Mouse (Mus musculus): Measurements from ENCODE around the gene Il34. TPM values are rescaled to one million over a fixed set of nuclear protein-coding genes. Genes with fewer than 3 reads are reported as not detected.
A peak's percentile ranks its signal among the peaks of the same experiment; 100 is the strongest.

Il34 gene
- polyA plus RNA-seq, 1 experiment: 108 TPM

DNA sequence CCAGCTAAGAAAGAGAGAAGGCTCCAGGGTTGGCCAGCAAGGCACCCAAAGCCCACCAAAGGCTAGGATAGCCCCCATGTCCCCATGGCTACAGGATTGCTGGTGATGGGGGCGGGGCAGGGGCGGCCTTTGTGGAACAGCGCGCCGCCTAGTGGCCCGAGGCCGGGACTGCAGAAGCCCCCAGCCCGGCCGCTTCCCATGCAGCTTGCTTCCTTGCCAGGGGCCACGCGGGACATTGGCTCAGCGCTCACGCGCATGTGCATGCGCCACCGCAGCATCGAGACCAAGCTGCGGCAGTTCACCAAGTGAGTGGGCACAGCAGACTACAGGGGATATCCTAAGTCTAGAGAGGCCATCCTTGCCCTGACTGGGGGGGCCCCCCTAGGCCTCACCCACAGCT is 78.8 kb downstream of the Il34 start:
- Histone ChIP-seq H3K27ac (ENCODE audit: insufficient read depth, low read length) (0 out of 2 replicates have a peak overlapping the region, but pooled peaks have one; percentile 27), H3K4me3 (ENCODE audit: insufficient read depth, low read length) (no peak overlapping the region), H3K4me1 (ENCODE audit: control insufficient read depth, insufficient read depth, low read length) (no peaks in the 10 kb centered on the region)
- TF ChIP-seq CTCF (IDR thresholded peaks at IDR 0.05; ENCODE audit: extremely low read depth, insufficient read depth, low read length): peak; percentile 31; the same call in 1 of the 2 replicates
- TF ChIP-seq POLR2A (IDR thresholded peaks at IDR 0.05; ENCODE audit: extremely low read depth, insufficient read depth, low read length): no peak

DNA sequence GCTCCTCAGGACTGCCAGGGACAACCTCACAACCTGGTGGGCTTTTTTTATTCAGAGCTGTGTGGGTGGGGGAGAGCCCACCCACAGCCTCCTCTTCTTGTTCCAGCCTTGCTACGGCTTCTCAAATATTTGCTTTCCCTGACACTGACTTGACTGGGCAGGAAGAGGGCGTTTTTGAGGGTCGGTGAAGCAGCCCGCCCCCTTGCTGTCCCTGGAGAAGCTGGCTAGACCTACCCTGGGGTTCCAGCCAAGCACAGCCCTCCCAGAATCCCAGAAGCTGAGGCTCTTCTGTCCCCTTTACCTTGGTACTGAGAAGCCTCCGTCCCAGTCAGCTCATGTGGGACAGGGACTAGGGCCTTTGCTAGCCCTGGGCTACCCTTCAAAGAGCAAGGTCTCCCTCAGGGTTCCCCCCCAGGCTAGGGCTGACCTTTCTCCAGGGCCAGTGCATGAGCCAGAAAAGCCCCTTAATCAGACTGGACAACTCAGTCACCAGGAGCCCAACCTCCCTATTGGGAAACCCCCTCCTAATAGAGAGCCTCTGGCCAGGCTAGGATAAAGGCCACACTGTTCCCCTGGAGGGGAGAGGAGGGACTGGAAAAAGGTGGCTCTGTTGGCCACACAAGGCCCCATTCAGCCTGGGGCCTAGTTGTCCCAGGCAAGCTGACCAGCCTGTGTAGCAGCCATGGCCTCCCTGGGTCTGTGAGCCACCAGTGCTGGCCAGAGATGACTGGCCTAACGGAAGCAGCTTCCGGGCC is 80.5 kb downstream of the Il34 start:
- H3K4me1 ChIP-seq (ENCODE audit: control insufficient read depth, insufficient read depth, low read length): no peaks in the 10 kb centered on the region
- H3K27ac ChIP-seq (ENCODE audit: insufficient read depth, low read length): peak overlapping the region; percentile 85
- no peak for TF ChIP-seq POLR2A (IDR thresholded peaks at IDR 0.05; ENCODE audit: extremely low read depth, insufficient read depth, low read length)
- no peak for TF ChIP-seq CTCF (IDR thresholded peaks at IDR 0.05; ENCODE audit: extremely low read depth, insufficient read depth, low read length)
- H3K4me3 ChIP-seq (ENCODE audit: insufficient read depth, low read length): peak overlapping the region; percentile 76; the same call in 1 of the 2 replicates

DNA sequence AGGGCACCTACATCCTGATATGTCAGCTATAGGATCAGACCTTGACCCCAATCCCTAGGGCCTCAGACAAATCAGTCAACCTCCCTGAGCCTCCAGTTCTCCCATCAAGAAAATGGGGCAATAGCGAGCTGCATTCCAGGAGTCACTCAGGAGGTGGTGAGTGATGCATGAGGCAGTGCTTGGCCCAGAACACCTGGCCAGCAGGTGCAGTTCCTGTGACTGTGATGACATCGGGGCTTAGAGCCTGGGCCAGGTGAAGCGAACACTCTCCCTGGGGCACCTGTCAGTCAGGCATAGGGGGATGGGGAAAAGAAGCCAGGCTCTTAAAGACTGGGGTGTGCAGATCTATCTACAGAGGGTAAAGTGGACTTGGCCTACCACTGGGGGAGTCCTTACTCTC is 81.2 kb downstream of the Il34 start:
- Histone ChIP-seq H3K4me3 (ENCODE audit: insufficient read depth, low read length) (peak overlapping the region; percentile 76; the same call in 1 of the 2 replicates), H3K27ac (ENCODE audit: insufficient read depth, low read length) (peak overlapping the region; percentile 85)

DNA sequence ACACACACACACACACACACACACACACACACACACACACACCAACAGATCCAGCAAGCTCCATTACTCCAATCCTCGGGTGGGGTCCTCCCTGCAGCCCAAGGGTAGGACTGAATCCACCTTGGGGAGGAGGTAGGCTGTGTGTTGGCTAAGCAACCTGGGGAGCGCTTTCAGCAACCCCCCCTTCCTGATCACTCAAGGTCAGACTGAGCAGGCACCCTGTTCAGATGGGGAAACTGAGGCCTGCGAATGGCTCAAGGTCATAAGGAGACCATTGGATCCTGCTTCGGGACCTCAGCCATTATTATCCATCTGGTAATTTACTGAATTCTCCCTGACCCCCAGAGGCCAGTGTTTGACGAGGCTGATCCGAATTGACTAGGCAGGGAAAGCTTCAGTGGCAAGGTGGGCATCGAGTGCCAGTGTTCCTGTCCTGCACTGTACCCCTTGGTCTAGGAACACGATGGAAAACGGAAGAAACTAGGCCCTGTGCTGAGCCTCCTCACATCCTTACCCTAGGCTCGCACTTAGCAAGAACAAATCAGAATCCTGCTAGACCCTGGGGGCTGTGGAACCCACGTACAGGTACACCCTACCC is 83.2 kb downstream of the Il34 start:
- Histone ChIP-seq H3K27ac (ENCODE audit: insufficient read depth, low read length) (peak overlapping the region; percentile 82), H3K4me3 (ENCODE audit: insufficient read depth, low read length) (peak overlapping the region; percentile 76), H3K4me1 (ENCODE audit: control insufficient read depth, insufficient read depth, low read length) (peaks cover 6% of the 10 kb centered on the region)
- TF ChIP-seq POLR2A (IDR thresholded peaks at IDR 0.05; ENCODE audit: extremely low read depth, insufficient read depth, low read length) (no peak), CTCF (IDR thresholded peaks at IDR 0.05; ENCODE audit: extremely low read depth, insufficient read depth, low read length) (no peak)

More for the DNA sequence above, 81.2 kb downstream of the Il34 start:
- peaks cover 1% of the 10 kb centered on the region; the same call in 1 of the 2 replicates for H3K4me1 ChIP-seq (ENCODE audit: control insufficient read depth, insufficient read depth, low read length)
- TF ChIP-seq POLR2A (IDR thresholded peaks at IDR 0.05; ENCODE audit: extremely low read depth, insufficient read depth, low read length) (no peak), CTCF (IDR thresholded peaks at IDR 0.05; ENCODE audit: extremely low read depth, insufficient read depth, low read length) (no peak)

DNA sequence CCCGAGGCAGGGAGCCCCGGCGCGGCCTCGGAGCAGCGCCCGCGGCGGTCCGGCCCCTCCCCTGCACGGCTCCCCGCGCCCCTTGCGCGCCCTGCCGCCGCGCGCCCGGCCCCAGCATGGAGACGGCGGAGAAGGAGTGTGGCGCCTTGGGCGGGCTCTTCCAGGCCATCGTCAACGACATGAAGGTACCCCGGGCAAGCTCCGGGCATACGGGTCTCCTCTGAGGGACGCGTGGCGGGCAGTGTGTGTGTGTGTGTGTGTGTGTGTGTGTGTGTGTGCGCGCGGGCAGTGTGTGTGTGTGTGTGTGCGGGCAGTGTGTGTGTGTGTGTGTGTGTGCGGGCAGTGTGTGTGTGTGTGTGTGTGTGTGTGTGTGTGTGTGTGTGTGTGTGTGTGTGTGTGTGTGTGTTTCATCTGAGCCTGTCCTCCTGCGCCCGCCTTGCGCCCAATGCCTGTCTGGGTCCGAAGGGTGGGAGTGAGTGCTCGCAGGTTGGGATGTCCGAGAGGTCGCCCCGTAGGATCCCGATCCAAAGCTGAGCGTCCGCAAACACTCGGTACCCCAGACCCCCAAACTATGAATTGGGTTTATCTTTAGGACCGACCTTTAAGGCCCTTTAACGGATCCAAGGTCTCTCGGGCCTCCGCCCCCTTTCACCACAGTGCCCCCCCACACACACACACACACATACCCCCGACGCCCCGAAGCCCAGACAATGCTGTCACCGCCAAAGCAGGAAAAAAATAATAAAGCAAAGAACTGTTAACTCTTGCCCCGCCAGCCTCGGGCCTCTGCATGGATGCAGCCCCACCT is 83.9 kb downstream of the Il34 start:
- H3K4me3 ChIP-seq (ENCODE audit: insufficient read depth, low read length): peak overlapping the region; percentile 76
- H3K4me1 ChIP-seq (ENCODE audit: control insufficient read depth, insufficient read depth, low read length): peaks cover 7% of the 10 kb centered on the region
- H3K27ac ChIP-seq (ENCODE audit: insufficient read depth, low read length): peak overlapping the region; percentile 82
- TF ChIP-seq CTCF (IDR thresholded peaks at IDR 0.05; ENCODE audit: extremely low read depth, insufficient read depth, low read length) (no peak), POLR2A (IDR thresholded peaks at IDR 0.05; ENCODE audit: extremely low read depth, insufficient read depth, low read length) (no peak)

DNA sequence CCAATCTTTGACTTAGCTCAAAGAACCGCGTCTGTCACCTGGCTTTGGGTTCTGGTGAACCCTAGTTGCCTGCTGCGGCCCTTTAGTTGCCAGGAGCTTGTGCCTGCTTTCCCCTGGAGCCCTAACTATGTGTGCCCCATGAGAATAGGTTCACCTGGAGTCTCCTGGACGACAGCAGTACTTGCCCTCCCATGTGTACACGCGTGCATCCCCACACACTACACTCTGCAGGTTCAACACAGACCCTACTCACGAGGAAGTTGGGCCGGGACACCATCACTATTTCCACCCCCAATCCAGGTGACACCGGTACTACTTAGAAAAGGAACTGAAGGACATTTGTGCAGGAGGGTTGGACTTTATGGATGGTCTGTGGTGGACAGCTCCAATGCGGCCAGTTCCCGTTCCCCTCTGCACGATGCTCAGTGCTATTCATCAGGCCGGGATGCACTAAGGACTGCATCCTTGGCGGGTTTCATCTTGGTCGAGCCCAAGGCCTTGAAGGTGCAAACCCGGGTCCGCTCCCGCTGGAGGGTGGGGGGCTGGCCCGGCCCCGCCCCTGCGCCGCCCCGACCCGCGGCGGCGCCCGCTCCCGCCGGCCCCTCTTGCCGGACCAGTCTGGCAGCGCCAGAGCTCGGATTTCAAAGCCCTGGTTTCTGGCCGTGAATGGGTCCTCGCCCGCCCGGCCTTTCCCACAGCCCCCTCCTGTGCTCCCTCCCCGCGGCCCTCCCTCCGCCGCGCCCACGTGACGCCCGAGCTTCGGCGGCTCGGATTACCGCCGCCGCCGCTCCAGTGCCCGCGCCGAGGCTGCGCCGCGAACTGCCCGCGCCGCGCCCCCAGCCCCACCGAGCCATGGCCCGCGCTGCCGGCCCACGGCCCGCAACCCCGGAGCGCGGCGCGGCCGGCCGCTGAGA is 84.8 kb downstream of the Il34 start, which contains the start of gene Mtss1l:
Gene Mtss1l, plus strand, starts transcription at position 792 of the 914 bp plus-strand sequence.
- Histone ChIP-seq H3K4me3 (ENCODE audit: insufficient read depth, low read length) (peak within 1 kb of the TSS; percentile 76), H3K4me1 (ENCODE audit: control insufficient read depth, insufficient read depth, low read length) (peaks cover 10% of the 10 kb centered on the region), H3K27ac (ENCODE audit: insufficient read depth, low read length) (peak within 1 kb of the TSS; percentile 82)
- TF ChIP-seq POLR2A (IDR thresholded peaks at IDR 0.05; ENCODE audit: extremely low read depth, insufficient read depth, low read length) (no peak), CTCF (IDR thresholded peaks at IDR 0.05; ENCODE audit: extremely low read depth, insufficient read depth, low read length) (no peak)

DNA sequence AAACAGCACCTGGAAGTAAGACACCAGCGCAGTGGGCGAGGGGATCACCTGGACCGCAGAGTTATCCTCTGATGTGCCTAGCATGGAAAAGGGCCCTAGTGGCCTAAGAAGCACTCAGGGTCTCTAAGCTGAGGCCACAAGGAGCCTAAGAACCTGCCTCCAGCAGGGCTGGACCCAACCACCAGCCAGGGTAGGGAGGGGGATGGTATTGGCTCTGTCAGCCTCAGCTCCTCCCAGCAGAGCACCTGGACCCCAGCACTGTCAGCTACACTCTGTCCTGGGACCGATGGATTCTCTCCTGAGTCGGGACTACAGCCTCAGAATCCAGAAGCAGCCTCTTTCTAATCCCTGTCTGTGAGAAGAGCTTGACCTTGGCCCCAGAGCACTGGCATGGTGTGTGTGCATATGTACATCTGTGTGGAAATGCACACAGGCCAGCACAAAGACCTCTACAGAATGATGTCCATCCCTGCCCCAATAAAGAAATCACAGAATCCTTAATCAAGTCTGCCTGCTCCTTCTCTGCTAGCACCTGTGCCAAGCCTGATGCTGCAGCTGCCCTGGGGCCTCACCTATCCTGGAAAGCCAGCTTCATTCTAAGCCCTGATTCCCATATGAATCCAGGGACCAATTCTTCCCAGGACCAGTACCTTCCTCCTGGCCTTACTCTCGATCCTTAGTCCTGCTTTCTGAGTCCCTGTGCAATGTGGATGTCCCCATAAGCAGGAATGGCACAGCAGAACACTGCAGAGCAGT is 85.6 kb downstream of the Il34 start:
- peaks cover 13% of the 10 kb centered on the region for H3K4me1 ChIP-seq (ENCODE audit: control insufficient read depth, insufficient read depth, low read length)
- no peak for TF ChIP-seq POLR2A (IDR thresholded peaks at IDR 0.05; ENCODE audit: extremely low read depth, insufficient read depth, low read length)
- TF ChIP-seq CTCF (IDR thresholded peaks at IDR 0.05; ENCODE audit: extremely low read depth, insufficient read depth, low read length): no peak
- peak overlapping the region; percentile 86 for H3K27ac ChIP-seq (ENCODE audit: insufficient read depth, low read length)
- H3K4me3 ChIP-seq (ENCODE audit: insufficient read depth, low read length): peak overlapping the region; percentile 76; the same call in 1 of the 2 replicates

Measured in cortical plate, adult 2 months (tissue).